Mouse (Mus musculus) midbrain, embryonic 16.5 days (tissue): ENCODE measurements around the gene Cbr2. TPM values are rescaled to one million over a fixed set of nuclear protein-coding genes. Genes with fewer than 3 reads are reported as not detected.

ENCODE experiments used
- ATAC-seq: fragments of 200-750 bp; cut with Nextera tagmentation; 2 replicates; pipeline ENCODE4 v1.8.0; 2017; ENCODE audit warnings: moderate TSS enrichment
- H3K27ac ChIP-seq: fragments of 300-500 bp; sonication (generic); 2 replicates; pipeline ENCODE4 v1.5.1; 2014; ENCODE audit warnings: mild to moderate bottlenecking, low read length, mixed read lengths
- H3K27me3 ChIP-seq: fragments of 300-500 bp; sonication (generic); 2 replicates; pipeline ENCODE4 v1.6.1; 2014; ENCODE audit warnings: low read depth, low read length, mixed read lengths; ENCODE audit not compliant: control insufficient read depth, insufficient read depth
- H3K36me3 ChIP-seq: fragments of 300-500 bp; sonication (generic); 2 replicates; pipeline ENCODE4 v1.6.1; 2014; ENCODE audit warnings: mild to moderate bottlenecking, low read length, moderate library complexity, mixed read lengths; ENCODE audit not compliant: control insufficient read depth, insufficient read depth
- H3K4me1 ChIP-seq: fragments of 300-500 bp; sonication (generic); 2 replicates; pipeline ENCODE4 v1.6.1; 2014; ENCODE audit warnings: mild to moderate bottlenecking, low read length, mixed read lengths; ENCODE audit not compliant: control insufficient read depth, insufficient read depth
- H3K4me2 ChIP-seq: fragments of 300-500 bp; sonication (generic); 2 replicates; pipeline ENCODE4 v1.6.1; 2014; ENCODE audit warnings: mild to moderate bottlenecking, low read length, mixed read lengths
- H3K4me3 ChIP-seq: fragments of 300-500 bp; sonication (generic); 2 replicates; pipeline ENCODE4 v1.5.1; 2014; ENCODE audit warnings: low read depth, mild to moderate bottlenecking, low read length, moderate library complexity, mixed read lengths
- H3K9ac ChIP-seq: fragments of 300-500 bp; sonication (generic); 2 replicates; pipeline ENCODE4 v1.6.1; 2014; ENCODE audit warnings: low read depth, low read length, mixed read lengths
- H3K9me3 ChIP-seq: fragments of 300-500 bp; sonication (generic); replicated peaks from 2 replicates; pipeline ENCODE4 v1.6.1; 2014; ENCODE audit warnings: mild to moderate bottlenecking, low read length, mixed read lengths; ENCODE audit not compliant: control insufficient read depth, poor library complexity, severe bottlenecking
- WGBS: fragments of 180-500 bp; shearing (Covaris S2); extraction: QIAGEN DNeasy Blood & Tissue Kit; methylation state at CpG from one replicate; pipeline ENCODE4 v1.1.7; 2014; 5-methylcytosine and 5-hydroxymethylcytosine counted together
- polyA plus RNA-seq: library from polyadenylated mRNA; unstranded; fragments of >200 nt; fragmentation: Nextera tagmentation; extraction: Ambion mirVana; gene quantifications from 2 replicates; pipeline ENCODE4 v1.2.1, GENCODE M21; 2015

Cbr2 gene
- polyA plus RNA-seq, 1 experiment from 2014 or later = 0.87 TPM

- H3K4me2 ChIP-seq = no peak overlapping the region
- ATAC-seq = no peak
- H3K9me3 ChIP-seq = no peaks in the 10 kb centered on the region
- H3K36me3 ChIP-seq = peaks cover 7% of the 10 kb centered on the region
- no peaks in the 10 kb centered on the region for H3K27me3 ChIP-seq
- 94% methylated on average over 9 of the region's 9 CpGs for WGBS
- H3K9ac ChIP-seq = no peak overlapping the region
- peaks cover 15% of the 10 kb centered on the region; the same call in 1 of the 2 replicates for H3K4me1 ChIP-seq
- no peak overlapping the region for H3K4me3 ChIP-seq
- H3K27ac ChIP-seq = no peak overlapping the region
Observed at GRCm38 (mm10) chr11:120719242-120719641, 12.7 kb downstream of the Cbr2 start.

DNA sequence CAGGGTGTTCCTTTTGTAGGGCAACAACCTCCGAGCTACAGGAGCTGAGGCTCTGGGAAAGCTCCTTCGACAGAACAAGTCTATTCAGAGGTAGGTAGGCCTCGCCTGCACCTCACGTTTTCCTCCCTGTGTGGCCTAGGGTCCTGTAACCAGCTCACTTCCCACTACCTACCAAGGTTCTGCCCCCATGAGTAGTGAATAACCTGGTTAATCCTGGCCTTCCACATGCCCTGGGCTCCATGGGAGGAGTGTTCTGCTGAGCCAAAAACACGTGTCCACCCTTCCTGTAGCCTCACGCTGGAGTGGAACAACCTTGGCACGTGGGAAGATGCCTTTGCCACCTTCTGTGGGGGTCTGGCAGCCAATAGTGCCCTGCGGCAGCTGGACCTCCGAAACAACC lies 16.8 kb downstream of the Cbr2 start:
- no peak for ATAC-seq
- H3K9me3 ChIP-seq = no peaks in the 10 kb centered on the region
- no peak overlapping the region for H3K4me3 ChIP-seq
- H3K9ac ChIP-seq = no peak overlapping the region
- no peaks in the 10 kb centered on the region for H3K27me3 ChIP-seq
- H3K4me1 ChIP-seq = peaks cover 15% of the 10 kb centered on the region
- no peak overlapping the region for H3K27ac ChIP-seq
- 92% methylated on average over 9 of the region's 9 CpGs for WGBS
- no peak overlapping the region for H3K4me2 ChIP-seq
- H3K36me3 ChIP-seq = peaks cover 7% of the 10 kb centered on the region

DNA sequence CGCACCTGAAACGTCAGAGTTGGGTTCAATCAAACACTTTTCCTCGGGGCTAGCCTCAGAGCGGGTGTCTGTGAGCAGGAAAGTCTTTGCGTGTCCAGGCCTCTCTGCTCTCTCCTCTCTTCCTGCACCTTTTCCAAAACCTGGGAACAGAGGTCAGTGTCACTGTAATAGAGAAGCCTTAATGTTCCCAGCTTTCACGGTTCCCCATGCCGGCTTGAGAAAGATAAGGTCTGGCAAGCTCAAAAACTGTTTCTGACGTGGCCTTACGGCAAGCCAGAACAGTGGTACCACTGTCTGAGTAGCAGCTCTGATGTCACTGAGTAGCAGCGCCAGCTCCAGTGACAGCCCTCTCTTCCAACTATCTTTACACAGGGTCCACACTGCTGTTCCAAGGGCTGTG lies 17.4 kb downstream of the Cbr2 start:
- WGBS = 62% methylated on average over 10 of the region's 10 CpGs
- no peaks in the 10 kb centered on the region for H3K27me3 ChIP-seq

DNA sequence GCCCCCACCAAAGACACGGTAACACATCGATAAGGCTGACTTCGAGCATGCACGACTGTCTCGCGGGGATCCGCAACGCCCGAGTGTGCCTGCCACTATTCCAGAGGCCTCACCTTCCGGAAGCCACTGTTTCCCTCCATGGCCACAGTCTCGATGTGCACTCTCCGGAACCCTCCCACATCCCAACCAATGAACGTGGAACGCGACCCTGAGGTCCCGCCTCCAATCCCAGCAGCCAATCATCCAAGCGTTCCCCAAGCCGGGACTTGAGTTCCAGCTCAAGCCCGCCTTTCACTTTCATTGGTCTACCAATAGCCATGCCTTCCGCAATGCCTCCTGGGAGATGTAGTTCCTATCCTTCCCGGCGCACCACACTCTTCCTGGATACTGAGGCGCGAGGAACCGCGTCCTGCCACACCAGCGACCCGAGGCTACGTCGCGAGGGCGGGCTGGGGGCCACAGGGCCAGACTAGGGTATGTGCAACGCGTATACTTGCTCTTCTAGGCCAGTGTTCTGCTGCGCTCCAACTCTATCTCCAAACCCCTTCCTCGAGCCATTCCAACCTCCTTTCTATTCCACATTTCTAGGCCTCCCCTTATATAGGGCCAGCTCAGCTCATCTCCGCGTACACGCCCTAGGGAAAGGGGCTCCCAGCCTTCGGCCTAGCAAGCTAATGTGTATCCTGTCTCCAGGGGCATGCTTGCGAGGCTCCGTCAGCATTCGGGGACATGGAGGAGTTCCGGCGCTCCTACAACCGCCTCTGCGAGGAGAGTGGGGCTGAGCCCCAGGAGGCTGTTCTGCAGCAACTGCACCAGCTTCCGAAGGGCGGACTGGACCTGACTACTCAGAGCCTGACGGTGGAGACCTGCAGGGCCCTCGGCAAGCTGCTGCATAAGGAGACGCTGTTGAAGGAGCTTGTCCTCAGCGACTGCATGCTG lies 18.1 kb downstream of the Cbr2 start, which contains the start of the genes Cenpx and Lrrc45:
TSS of gene Cenpx (minus strand) at position 159 of the 939 bp plus-strand sequence.
TSS of gene Lrrc45 (plus strand) at position 346 of the 939 bp plus-strand sequence.
- peak within 1 kb of the TSS; percentile 69 for H3K9ac ChIP-seq
- no peaks in the 10 kb centered on the region for H3K27me3 ChIP-seq
- H3K36me3 ChIP-seq = peaks cover 14% of the 10 kb centered on the region
- peaks cover 15% of the 10 kb centered on the region for H3K4me1 ChIP-seq
- H3K27ac ChIP-seq = peak within 1 kb of the TSS; percentile 74
- H3K9me3 ChIP-seq = no peaks in the 10 kb centered on the region
- peak within 1 kb of the TSS; percentile 49 for H3K4me3 ChIP-seq
- WGBS = 2% methylated on average over 53 of the region's 53 CpGs
- peak; percentile 97 for ATAC-seq
- peak within 1 kb of the TSS; percentile 100 for H3K4me2 ChIP-seq

More for the DNA sequence above, 17.4 kb downstream of the Cbr2 start:
- Histone ChIP-seq H3K27ac (no peak overlapping the region), H3K9ac (peak overlapping the region; percentile 69), H3K4me1 (peaks cover 15% of the 10 kb centered on the region), H3K36me3 (peaks cover 10% of the 10 kb centered on the region), H3K4me3 (peak overlapping the region; percentile 49), H3K9me3 (no peaks in the 10 kb centered on the region), H3K4me2 (peak overlapping the region; percentile 72)
- no peak for ATAC-seq

DNA sequence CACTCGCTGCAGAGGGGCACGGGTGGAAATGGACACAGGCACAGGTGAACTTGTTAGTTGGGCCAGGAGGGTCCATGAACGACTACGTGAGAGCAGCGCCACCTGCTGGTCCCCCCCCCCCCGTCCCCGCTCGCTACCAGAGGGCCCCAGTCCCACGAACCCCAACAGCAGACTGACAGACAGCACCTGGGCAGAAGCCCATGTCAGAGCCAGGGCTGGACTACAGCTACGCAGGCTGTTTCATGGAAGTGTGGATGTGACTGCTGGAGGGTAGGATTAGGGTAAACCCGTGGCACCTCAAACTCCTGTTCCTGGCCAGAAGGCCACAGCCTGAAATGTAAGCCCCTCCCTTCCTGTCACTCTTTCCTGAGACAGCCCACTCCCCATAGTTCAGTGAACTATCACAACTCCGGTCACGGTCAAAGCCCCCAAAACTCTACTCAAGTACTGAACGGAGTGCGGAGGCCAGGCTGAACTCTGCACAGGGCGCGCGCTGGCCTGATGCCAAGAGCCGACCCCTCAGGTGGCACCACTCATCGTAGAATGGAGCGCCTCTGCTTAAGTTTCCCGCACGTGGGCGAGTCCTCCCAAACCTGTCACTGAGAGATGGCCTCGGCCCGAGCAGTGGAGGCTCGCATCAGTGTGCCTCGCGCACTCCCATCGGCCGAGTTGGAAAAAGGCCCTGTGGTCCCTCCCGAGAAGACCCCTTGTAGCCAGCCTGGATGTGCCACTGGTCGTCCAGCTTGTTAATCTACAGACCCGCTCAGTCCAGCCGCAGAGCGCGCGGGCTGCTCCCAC lies 18.9 kb downstream of the Cbr2 start:
- peak overlapping the region; percentile 69 for H3K9ac ChIP-seq
- peak overlapping the region; percentile 100 for H3K4me2 ChIP-seq
- H3K4me1 ChIP-seq = peaks cover 15% of the 10 kb centered on the region
- H3K9me3 ChIP-seq = no peaks in the 10 kb centered on the region
- peak; percentile 68 for ATAC-seq
- under 1% methylated on average over 38 of the region's 38 CpGs for WGBS
- peak overlapping the region; percentile 49 for H3K4me3 ChIP-seq
- H3K27ac ChIP-seq = peak overlapping the region; percentile 74
- peaks cover 8% of the 10 kb centered on the region for H3K36me3 ChIP-seq
- H3K27me3 ChIP-seq = no peaks in the 10 kb centered on the region

DNA sequence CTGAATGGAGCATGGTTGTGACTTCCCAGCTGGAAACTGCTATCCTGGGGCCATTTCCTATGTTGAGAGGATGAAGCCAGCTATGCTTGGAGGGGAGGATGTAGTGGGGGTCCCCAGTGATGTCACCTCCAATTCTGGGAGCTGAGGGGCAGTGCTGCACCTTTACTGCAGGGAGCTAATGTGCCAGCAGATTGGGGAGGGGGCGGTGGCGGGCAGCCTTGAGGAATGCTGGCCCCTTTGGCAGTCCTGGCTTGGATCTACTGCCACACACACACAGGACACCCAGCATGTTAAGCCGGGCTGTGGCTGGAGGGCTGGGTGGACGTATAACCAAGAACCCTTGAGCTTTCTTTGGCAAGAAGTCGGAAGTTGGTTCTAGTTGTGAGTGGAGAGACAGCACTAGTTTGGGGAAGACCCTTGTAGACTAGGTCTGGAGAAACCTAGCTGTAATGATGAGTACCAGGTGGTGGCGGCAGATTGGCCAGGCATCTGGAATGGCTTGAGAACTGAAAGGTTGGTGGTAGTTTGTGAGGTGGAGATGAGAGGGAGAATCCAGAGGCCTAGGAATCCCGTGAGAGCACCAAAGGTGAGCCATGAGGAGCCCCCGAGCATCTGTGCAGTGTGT lies 19.8 kb downstream of the Cbr2 start:
- H3K4me1 ChIP-seq = peaks cover 17% of the 10 kb centered on the region
- peak overlapping the region; percentile 100 for H3K4me2 ChIP-seq
- H3K9me3 ChIP-seq = no peaks in the 10 kb centered on the region
- H3K4me3 ChIP-seq = no peak overlapping the region
- ATAC-seq = no peak
- no peak overlapping the region for H3K27ac ChIP-seq
- no peaks in the 10 kb centered on the region for H3K27me3 ChIP-seq
- H3K36me3 ChIP-seq = peaks cover 8% of the 10 kb centered on the region
- H3K9ac ChIP-seq = no peak overlapping the region
- WGBS = 66% methylated on average over 8 of the region's 8 CpGs

- WGBS = 76% methylated on average over 5 of the region's 5 CpGs
- H3K9ac ChIP-seq = no peak overlapping the region
- no peak overlapping the region for H3K27ac ChIP-seq
- H3K4me3 ChIP-seq = no peak overlapping the region
- H3K4me1 ChIP-seq = peaks cover 20% of the 10 kb centered on the region
- no peak for ATAC-seq
- no peaks in the 10 kb centered on the region for H3K9me3 ChIP-seq
- H3K36me3 ChIP-seq = peaks cover 8% of the 10 kb centered on the region
- no peak overlapping the region for H3K4me2 ChIP-seq
- no peaks in the 10 kb centered on the region for H3K27me3 ChIP-seq
Observed at GRCm38 (mm10) chr11:120710672-120711071, 21.2 kb downstream of the Cbr2 start.

DNA sequence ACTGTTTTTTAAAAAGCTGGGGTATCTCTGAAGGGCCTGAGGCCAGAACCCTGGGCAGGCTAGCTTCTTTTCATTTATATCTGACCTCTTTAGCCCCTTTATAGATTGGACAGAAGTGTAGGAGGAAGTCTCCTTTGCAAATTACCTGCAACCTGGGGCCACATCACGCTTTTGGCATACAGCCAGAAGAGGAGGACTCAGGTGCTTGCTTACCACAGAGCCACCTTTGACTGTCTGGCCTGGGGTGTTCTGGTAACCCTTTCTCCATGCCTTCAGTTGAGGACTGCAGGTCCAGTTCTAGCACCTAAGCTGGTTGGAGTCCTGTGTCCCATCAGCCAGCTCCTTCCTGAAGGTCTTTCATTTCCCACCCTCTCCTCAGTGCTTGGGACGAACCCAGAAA lies 22.4 kb downstream of the Cbr2 start:
- Histone ChIP-seq H3K9ac (no peak overlapping the region), H3K4me3 (no peak overlapping the region), H3K9me3 (no peaks in the 10 kb centered on the region), H3K27me3 (no peaks in the 10 kb centered on the region), H3K4me2 (no peak overlapping the region), H3K27ac (no peak overlapping the region), H3K36me3 (peaks cover 8% of the 10 kb centered on the region), H3K4me1 (peaks cover 23% of the 10 kb centered on the region)
- no peak for ATAC-seq
- whole genome bisulfite sequencing = 93% methylated on average over 2 of the region's 2 CpGs
